Mouse (Mus musculus) large intestine, adult 2 months (tissue): Measurements from ENCODE around the gene Birc6. TPM values are rescaled to one million over a fixed set of nuclear protein-coding genes. Genes with fewer than 3 reads are reported as not detected.
"Not testable (repeated sequence)": the region's sequence is repeated elsewhere in the genome, so short reads cannot be mapped to it uniquely, and the experiment has no call there.

Experiments
- DNase-seq: peaks from one replicate; pipeline ENCODE4 v3.0.0-alpha.2; 2012; ENCODE audit warnings: low read depth, low spot score
- WGBS: fragments of 180-500 bp; shearing (Covaris S2); methylation state at CpG from one replicate; pipeline ENCODE4 v1.1.7; 2018; 5-methylcytosine and 5-hydroxymethylcytosine counted together
- polyA plus RNA-seq: library from polyadenylated mRNA; depleted of rRNA; stranded (reverse); fragments of >200 nt; gene quantifications from 2 replicates; pipeline ENCODE4 v1.2.3, GENCODE M21; 2012; rRNA removed

Gene Birc6
- polyA plus RNA-seq, 1 experiment = 57.2 TPM

DNA sequence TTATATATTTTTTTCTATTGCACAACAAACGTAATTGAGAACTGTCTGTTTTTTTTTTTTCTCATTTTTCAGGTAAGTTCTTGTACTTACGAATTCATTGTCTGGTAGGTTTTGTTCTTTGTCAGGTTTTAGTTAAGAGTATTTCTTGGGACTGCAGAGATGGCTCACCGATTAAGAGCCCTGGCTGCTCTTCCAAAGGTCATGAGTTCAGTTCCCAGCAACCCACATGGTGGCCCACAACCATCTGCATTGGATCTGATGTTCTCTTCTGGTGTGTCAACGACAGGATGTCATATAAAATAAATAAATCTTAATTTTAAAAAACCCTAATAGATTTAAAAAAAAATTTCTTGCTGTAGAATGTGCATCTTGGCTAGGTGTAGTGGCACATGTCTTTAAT is 161.3 kb downstream of the Birc6 start:
- WGBS = 91% methylated on average over 4 of the region's 4 CpGs

DNA sequence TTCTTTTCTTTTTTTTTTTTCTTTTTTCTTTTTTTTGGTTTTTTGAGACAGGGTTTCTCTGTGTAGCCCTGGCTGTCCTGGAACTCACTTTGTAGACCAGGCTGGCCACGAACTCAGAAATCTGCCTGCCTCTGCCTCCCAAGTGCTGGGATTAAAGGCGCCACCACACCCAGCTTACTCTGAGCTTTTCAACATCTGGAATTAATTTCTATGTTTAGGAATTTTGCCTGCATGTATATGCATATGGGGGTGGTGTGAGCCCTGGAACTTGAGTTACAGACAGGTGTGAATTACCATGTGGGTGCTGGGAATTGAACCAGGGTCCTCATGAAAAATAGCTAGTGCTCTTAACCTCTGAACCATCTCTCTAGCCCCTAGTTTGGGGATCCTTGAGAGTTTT is 173.6 kb downstream of the Birc6 start:
- 98% methylated on average over 2 of the region's 2 CpGs for WGBS

More for the DNA sequence above, 161.3 kb downstream of the Birc6 start:
- no peak for DNase-seq

DNA sequence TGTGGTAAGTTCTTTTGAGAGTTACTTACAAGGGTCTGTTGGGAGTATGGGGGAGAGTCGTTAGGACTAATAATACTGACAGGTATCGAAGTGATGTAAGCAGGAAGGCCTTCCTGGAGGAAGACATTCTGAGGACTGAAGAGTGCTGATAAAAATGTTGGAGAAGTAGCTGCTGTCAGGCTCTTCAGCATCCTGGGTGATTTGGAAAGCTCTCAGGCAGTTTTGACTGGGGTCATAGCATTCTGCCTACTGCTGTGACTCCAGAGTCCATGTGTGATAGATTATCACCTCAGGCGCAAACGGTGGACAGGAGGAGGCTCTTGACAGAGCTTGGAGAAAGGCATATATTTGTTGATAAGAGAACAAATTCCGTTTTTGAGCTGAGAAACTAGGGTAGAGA is 177.4 kb downstream of the Birc6 start:
- no peak for DNase-seq
- 87% methylated on average over 5 of the region's 5 CpGs for WGBS

More for the DNA sequence above, 173.6 kb downstream of the Birc6 start:
- not testable (repeated sequence) for DNase-seq

DNA sequence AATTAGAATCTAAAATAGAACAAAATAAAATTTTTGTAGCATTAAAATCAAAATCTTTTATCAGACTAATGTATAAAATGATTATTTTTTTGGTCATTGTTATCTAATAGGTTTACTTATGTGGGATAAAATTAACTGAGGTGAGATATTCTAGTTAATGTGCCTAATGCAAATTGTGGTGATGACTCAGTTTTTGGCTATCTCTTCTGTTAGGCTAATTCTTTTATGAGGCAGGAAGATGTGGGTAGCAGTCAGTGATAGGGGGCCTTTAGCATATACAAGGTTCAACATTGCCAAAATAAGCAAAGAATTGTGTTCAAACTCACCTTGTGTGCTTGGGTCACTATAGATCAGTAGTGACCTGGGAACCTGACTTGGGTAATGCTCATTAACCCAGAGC is 178.5 kb downstream of the Birc6 start:
- DNase-seq = no peak

DNA sequence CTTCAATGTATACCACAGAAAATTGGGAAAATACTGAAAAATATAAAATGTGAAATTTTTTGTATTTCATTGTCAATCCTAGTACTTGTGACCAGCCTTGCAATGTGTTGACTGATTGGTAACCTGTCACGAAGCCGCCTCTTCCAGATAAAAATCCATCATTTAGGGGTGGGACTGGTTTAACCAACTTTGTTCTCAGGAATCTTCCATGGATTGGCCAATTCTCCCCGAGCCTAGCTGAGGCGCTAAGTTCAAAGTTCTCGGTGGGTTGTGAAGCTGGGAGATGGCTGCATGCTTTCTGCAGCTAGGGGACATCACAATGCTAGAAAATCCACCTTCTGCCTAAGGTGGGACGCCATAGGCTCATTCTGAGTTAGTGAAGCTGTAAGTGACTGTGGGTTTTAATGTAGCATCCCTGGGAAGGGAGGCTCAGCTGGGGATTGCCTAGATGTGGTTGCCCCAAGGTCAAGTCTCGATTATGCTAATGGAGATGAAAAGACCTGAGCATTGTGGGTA is 179.6 kb downstream of the Birc6 start:
- no peak for DNase-seq

DNA sequence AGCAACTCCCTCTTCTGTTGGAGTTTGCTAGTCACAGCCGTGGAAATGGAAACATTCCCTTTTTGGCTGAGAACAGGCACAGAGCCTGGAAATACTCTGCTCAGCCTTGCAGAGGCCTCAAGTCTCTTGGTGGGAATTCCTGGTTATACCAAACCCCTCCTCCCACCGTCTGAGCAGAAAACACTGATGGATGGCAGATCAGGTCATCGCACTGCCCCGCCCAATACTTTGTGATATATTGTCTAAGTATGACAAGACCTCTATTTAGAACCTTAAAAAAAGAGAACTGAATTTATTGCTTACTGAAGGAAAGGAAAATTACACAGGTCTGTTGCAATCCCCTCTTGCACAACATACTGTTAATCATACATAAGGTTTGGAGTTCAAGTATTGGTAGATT is 182.6 kb downstream of the Birc6 start:
- no peak for DNase-seq
- WGBS = 27% methylated on average over 4 of the region's 4 CpGs

More for the DNA sequence above, 179.6 kb downstream of the Birc6 start:
- 83% methylated on average over 7 of the region's 7 CpGs for WGBS

DNA sequence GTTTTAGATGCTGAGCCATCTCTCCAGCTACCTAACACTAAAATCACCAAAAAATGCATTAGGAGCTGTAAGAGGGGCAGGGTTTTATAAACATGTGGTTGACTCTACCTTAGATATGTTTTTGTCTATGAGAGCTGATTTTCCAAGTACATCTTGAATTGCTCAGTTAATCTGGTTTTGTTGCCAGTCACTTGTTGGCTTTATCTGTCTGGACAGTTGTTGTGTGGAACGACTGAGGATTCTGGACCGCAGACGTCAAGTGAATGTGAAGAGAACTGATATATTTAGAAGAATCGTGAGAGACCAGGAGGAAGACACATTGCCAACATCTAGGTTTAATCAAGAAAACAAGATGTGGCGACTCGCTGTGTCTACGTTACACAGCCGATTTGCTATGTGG is 183.5 kb downstream of the Birc6 start:
- DNase-seq = no peak
- 86% methylated on average over 8 of the region's 8 CpGs for WGBS

DNA sequence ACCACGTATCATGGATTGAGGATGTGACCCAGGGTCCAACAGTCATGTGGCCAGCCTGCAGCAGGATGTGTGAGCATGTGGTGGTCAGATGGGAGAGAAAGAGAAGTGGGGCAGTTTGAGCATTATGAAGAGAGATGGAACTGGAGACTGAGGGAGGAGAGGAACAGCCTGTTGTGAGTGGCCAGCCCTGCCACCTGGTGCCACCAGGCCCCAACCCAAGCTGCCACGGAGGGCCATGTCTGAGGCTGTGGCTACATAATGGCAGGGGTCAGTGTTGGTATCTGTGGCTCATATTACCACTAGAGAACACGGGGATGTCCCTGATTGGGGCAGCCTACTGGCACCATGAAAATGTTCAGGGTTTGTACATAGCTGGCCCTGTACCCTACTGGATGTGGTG is 187.0 kb downstream of the Birc6 start:
- no peak for DNase-seq
- WGBS = 70% methylated on average over 3 of the region's 3 CpGs

DNA sequence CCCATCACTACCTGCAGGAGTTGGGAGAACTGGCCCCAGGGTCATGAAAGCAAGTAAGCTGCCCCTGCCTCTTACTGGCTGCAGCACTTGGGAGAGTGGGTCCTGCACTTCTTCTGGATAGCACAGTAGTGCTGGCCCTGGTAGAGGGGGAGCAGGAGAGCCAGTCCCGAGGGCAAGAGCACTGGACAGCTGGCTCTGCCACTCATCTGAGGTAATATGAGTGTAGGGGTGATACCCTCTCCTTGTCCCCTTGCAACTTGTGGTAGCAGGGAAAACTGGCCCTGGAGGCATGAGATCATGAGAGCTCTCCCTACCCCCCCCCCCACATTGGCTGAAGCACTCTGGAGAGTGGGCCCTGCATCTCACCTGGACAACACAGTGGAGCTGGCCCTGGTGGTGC is 187.6 kb downstream of the Birc6 start:
- DNase-seq = no peak
- WGBS = 72% methylated on average over 1 of the region's 1 CpGs

DNA sequence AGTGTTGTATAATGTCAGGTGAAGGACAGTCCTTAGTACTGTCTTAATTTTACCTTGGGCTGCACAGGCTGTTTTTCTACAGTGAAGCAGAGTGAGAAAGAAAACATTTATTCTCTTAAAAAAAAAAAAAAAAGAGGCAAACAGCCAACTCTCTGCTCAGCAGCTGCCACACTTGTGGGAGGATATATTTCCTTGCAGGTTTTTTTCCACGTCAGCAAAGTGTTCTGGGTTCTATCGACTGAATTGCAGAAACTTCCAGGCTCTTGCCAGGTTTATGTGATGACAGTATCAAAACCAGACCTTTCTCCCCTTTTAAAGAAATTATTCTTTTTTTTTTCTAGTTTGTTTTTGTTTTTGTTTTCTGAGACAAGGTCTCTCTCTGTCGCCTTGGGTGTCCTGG is 188.5 kb downstream of the Birc6 start:
- 23% methylated on average over 3 of the region's 3 CpGs for WGBS
- DNase-seq = no peak

DNA sequence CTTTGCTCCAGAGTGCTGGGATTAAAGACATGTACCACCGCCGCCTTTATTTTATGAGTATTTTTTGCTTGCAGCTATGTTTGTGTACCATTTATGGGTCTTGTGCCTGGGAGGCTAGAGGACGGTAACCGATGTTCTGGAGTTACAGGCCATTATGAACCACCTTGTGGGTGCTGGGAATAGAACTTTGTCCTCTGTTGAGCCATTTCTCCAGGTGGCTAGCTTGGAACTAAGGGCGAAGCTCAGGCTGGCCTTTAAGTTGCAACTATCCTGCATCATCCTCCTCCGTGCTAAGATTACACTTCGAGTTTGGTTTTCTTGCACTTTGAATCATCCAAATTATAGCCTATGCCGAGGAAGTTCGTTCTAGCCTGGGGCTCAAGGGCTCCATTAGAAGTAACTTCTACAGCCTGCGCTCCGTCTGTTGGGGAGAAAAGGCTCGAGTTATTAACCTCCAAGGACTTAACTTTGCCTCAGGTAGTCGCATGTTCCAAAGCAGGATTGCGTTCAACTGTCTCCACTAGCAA is 189.1 kb downstream of the Birc6 start:
- peak; percentile 7 for DNase-seq

DNA sequence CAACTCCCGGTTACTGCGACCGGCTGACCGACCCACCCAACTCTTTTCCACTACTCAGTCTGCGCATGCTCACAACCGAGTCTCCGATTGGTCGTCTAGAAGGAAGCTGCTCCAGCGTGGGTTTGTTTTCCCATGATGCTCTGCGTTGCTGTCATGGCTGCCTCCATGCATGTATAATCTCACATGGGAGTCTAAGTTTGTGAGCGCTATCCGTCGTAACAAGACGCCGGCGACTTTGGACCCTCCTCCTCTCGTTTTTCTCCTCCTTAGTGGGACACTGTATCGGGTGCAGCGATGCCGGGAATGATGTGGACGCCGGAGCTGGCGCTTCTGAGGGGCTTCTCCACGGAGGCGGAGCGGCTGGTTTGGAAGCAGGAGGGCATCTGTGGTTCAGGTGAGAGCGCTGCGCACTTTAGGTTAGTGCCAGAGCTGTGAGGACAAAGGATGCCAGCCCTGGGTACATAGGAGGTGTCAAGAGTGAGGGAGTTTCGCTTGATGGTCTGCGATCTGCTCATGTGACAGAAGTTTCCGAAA is 189.6 kb downstream of the Birc6 start, which contains the start of gene Ttc27:
Gene Ttc27, plus strand, starts transcription at position 115 of the 534 bp plus-strand sequence.
- WGBS = under 1% methylated on average over 31 of the region's 31 CpGs
- DNase-seq = peak; percentile 96

More for the DNA sequence above, 189.1 kb downstream of the Birc6 start:
- WGBS = 1% methylated on average over 14 of the region's 14 CpGs

DNA sequence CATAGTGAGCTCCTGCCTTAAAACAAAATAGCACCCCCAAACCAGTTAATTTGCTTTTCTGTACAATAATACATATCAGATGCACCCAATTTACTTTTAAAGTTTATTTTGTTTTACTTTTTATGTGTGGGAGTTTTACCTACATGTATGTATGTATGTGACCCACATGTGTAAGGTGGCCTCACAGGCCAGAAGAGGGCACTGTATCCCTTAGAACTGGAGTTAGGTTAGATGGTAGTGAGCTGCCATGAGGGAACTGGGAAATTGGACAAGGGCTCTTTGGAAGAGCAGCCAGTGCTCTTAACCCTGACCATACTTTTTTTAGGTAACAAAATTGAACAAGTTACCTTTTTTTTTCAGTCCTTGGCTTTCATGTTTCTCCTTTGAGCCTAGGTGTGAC is 204.8 kb downstream of the Birc6 start:
- no peak for DNase-seq

DNA sequence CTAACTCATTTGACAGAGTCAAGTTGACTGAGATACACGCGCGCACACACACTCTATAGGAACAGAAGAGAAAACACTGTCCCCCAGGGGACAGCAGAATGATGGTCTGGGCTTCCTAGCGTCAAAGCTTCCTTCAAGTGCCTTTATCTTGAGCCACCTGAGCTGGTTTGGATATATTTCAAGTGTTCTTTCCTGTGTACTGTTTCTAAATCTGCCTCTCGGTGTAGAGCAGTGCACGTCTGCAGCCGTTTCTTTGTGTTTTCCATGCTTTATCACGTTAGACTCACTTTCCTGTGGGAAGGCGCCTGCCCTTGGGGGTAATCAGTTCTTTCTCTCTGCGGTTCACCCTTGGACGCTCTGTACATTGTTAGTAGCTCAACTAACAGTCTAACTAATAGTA is 207.3 kb downstream of the Birc6 start:
- WGBS = 93% methylated on average over 11 of the region's 11 CpGs

DNA sequence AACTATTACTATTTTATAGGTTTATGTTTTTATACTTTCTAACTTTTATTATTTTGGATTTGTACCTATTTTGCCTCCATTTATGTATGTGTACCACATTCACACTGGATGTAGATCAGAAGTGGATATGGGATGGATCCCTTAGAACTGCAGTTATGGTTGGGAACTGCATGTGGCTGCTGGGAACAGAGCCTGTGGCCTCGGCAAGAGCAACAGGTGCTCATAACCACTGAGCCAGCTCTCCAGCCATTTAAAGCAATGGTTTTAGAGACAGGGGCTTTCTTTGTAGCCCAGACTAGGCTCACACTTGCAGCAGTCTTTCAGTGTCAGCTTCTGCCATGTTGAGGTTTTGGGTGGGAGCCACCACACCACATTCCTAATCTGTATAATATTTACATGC is 221.6 kb downstream of the Birc6 start:
- WGBS = 51% methylated on average over 1 of the region's 1 CpGs
- no peak for DNase-seq

More for the DNA sequence above, 207.3 kb downstream of the Birc6 start:
- DNase-seq = no peak

DNA sequence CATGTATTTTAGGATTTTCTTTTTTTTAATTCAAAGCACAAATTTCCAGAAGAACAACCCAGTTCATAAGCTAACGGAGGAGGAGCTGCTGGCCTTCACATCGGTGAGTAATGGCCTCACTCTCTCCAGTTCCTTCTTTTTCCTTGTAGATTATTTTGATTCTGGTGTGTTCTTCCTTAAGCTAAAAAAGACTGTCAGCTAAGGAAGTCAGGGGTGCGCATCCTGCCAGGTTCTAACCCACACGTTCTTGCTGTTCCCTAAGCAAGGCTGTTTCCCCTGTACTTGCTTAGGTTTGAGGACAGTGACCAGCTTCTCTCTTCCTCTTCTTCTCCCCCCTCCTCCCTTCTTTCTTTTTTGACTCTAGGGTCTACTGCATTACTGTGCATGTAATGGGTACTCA is 222.9 kb downstream of the Birc6 start:
- no peak for DNase-seq
- WGBS = 89% methylated on average over 4 of the region's 4 CpGs

Other genes with a start within 250 kb of the Birc6 start
- 23.6 and 29.7 TPM in 2 replicates for gene Memo1, start 232.8 kb upstream of the Birc6 start, polyA plus RNA-seq
- gene Dpy30, start 204.4 kb upstream of the Birc6 start, polyA plus RNA-seq = 36.3 and 36.7 TPM in 2 replicates
- gene Spast, start 189.3 kb upstream of the Birc6 start, polyA plus RNA-seq = 3.1 and 4.5 TPM in 2 replicates
- gene Slc30a6, start 132.7 kb upstream of the Birc6 start, polyA plus RNA-seq = 25.9 and 33.0 TPM in 2 replicates
- 10.1 and 17.9 TPM in 2 replicates for gene Nlrc4, start 69.2 kb upstream of the Birc6 start, polyA plus RNA-seq
- 17.4 and 32.6 TPM in 2 replicates for gene Yipf4, start 38.8 kb upstream of the Birc6 start, polyA plus RNA-seq
- gene Ttc27, start 189.4 kb downstream of the Birc6 start, polyA plus RNA-seq = 4.5 and 5.9 TPM in 2 replicates